8 mouse cellular contexts compared by ENCODE assay signal in the genomic region with DNA sequence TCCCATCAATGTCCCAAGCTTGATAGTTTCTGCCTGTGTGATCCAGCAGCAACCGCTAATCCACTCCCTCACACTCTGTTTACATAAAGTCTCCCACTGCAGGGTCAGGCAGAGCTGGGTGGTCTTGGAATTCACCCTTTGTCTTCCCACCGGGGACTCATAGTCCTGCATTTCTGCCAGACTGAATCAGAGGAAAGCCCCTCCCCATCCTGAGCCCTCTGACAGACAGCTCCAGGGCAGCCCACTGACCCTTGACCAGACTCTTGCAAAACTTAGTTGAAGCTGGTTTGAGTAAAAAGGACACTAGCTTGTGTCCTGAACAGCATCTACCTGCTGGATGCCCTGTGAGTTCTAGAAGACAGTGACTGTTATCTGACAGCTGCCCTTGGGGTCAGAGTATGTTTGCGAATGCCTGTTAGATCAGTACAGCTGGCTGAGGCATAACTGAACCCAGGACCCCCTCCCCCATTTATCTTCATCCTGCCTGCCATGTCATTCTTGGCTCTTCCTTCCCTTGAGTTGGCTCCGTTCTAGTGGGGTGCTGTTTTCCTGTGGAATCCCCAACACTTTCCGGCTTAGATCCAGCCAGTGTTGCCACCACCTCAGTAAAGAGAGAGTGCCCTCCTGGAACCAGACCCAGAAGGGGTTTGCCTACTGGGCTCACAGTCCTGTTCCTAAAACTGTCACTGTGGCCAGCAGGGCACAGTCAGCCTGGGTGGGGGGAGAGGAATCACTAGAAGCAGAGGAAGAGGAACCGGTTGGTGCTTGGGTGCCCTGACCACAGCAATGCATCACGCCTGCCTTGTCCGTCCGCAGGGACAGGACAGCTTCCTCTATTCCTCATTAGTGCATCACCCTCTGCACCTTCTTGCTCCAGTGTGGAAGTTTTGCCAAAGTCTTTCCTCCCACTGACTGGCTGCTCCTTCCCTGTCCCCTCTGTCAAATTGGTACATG. TPM values are rescaled to one million over a fixed set of nuclear protein-coding genes. Genes with fewer than 3 reads are reported as not detected.
A peak's percentile ranks its signal among the peaks of the same experiment; 100 is the strongest.
DNase-seq lines count a peak whose midpoint lies in the region; ATAC-seq lines count a peak whose summit lies in the region.

No protein-coding gene starts in this region.

- no peaks in the 10 kb centered on the region; the same call in 1 of the 2 replicates for H3K27me3 ChIP-seq in forebrain, embryonic 10.5 days (ENCODE audit: poor library complexity, severe bottlenecking)
- no peaks in the 10 kb centered on the region for H3K27me3 ChIP-seq in kidney, embryonic 15.5 days
- no peaks in the 10 kb centered on the region for H3K27me3 ChIP-seq in midbrain, embryonic 14.5 days (ENCODE audit: control insufficient read depth, insufficient read depth, low read length)

- DNase-seq in cerebellum, postnatal 10 days: peak; percentile 22 to 26
- no peak for DNase-seq in cerebellum, postnatal 36 days
- DNase-seq in forebrain, embryonic 10.5 days (ENCODE audit: extremely low spot score, low spot score): peak; percentile 33
- no peak for DNase-seq in midbrain, embryonic 14.5 days
- DNase-seq in right cerebral cortex, postnatal 36 days (ENCODE audit: low spot score in 2 of 2): no peak
- no peak for DNase-seq in layer of hippocampus, adult 9-10 months (ENCODE audit: low spot score)
- no peak for DNase-seq in gastrocnemius, postnatal 10 days

- peaks cover 61% of the 10 kb centered on the region for H3K36me3 ChIP-seq in forebrain, embryonic 10.5 days (replicated peaks)
- H3K36me3 ChIP-seq in kidney, embryonic 15.5 days: peaks cover 48% of the 10 kb centered on the region
- peaks cover 40% of the 10 kb centered on the region for H3K36me3 ChIP-seq in midbrain, embryonic 14.5 days (ENCODE audit: control insufficient read depth, insufficient read depth, low read length)

- H3K9ac ChIP-seq in kidney, embryonic 15.5 days: peak overlapping the region; percentile 72; the same call in 1 of the 2 replicates
- peak overlapping the region; percentile 78 for H3K9ac ChIP-seq in midbrain, embryonic 14.5 days (replicated peaks; ENCODE audit: low read length)

- 65% methylated on average over 9 of the region's 9 CpGs for WGBS in forebrain, embryonic 10.5 days
- WGBS in kidney, embryonic 15.5 days: 43% methylated on average over 9 of the region's 9 CpGs
- 47% methylated on average over 9 of the region's 9 CpGs for WGBS in midbrain, embryonic 14.5 days

- H3K4me1 ChIP-seq in forebrain, embryonic 10.5 days: peaks cover 46% of the 10 kb centered on the region
- H3K4me1 ChIP-seq in kidney, embryonic 15.5 days: peaks cover 43% of the 10 kb centered on the region
- peaks cover 32% of the 10 kb centered on the region for H3K4me1 ChIP-seq in midbrain, embryonic 14.5 days (ENCODE audit: control insufficient read depth, insufficient read depth, low read length)

- peak overlapping the region; percentile 97 for H3K27ac ChIP-seq in forebrain, embryonic 10.5 days
- no peak overlapping the region for H3K27ac ChIP-seq in kidney, embryonic 15.5 days
- no peak overlapping the region for H3K27ac ChIP-seq in midbrain, embryonic 14.5 days (replicated peaks; ENCODE audit: low read depth, low read length)

- ATAC-seq in kidney, embryonic 15.5 days (replicated peaks; ENCODE audit: low FRiP score): no peak
- no peak for ATAC-seq in midbrain, embryonic 14.5 days (ENCODE audit: low FRiP score, low TSS enrichment)

- no peaks in the 10 kb centered on the region for H3K9me3 ChIP-seq in forebrain, embryonic 10.5 days
- H3K9me3 ChIP-seq in kidney, embryonic 15.5 days (replicated peaks): no peaks in the 10 kb centered on the region
- no peaks in the 10 kb centered on the region for H3K9me3 ChIP-seq in midbrain, embryonic 14.5 days (ENCODE audit: control insufficient read depth, low read length)

- peak overlapping the region; percentile 96 for H3K4me2 ChIP-seq in kidney, embryonic 15.5 days
- peak overlapping the region; percentile 89 for H3K4me2 ChIP-seq in midbrain, embryonic 14.5 days (ENCODE audit: low read length)

- peak overlapping the region; percentile 97 for H3K4me3 ChIP-seq in forebrain, embryonic 10.5 days
- peak overlapping the region; percentile 91 for H3K4me3 ChIP-seq in kidney, embryonic 15.5 days (replicated peaks)
- H3K4me3 ChIP-seq in midbrain, embryonic 14.5 days (replicated peaks; ENCODE audit: low read depth, low read length): peak overlapping the region; percentile 90

RNA-seq across cellular contexts. Expression of a gene that starts 2.3 kb away (rescaled TPM):
- polyA plus RNA-seq in forebrain, embryonic 10.5 days (2016; fragmentation: Nextera tagmentation; extraction: Ambion mirVana): 10.5 and 11.7 TPM in 2 replicates
- polyA plus RNA-seq in kidney, embryonic 15.5 days (2015; fragmentation: Nextera tagmentation; extraction: Ambion mirVana): 4.6 and 4.8 TPM in 2 replicates
- polyA plus RNA-seq in midbrain, embryonic 14.5 days (2014; fragmentation: Nextera tagmentation; extraction: Ambion mirVana): 18.2 and 20.9 TPM in 2 replicates
- total RNA-seq in gastrocnemius, postnatal 10 days (2021): 10 to 100 TPM; 15.1 to 16.9 TPM

RNA-seq across cellular contexts. Expression of a gene that starts 53.9 kb away (rescaled TPM):
- polyA plus RNA-seq in forebrain, embryonic 10.5 days (2016; fragmentation: Nextera tagmentation; extraction: Ambion mirVana): 0.36 TPM in 1 of 2 replicates, not detected in the other
- polyA plus RNA-seq in kidney, embryonic 15.5 days (2015; fragmentation: Nextera tagmentation; extraction: Ambion mirVana): not detected in 2 replicates
- not detected in 2 replicates for polyA plus RNA-seq in midbrain, embryonic 14.5 days (2014; fragmentation: Nextera tagmentation; extraction: Ambion mirVana)
- not detected for total RNA-seq in gastrocnemius, postnatal 10 days (2021)

RNA-seq across cellular contexts. Expression of a gene that starts 59.1 kb away (rescaled TPM):
- polyA plus RNA-seq in forebrain, embryonic 10.5 days (2016; fragmentation: Nextera tagmentation; extraction: Ambion mirVana): not detected in 2 replicates
- 5.8 and 6.0 TPM in 2 replicates for polyA plus RNA-seq in kidney, embryonic 15.5 days (2015; fragmentation: Nextera tagmentation; extraction: Ambion mirVana)
- 3.3 and 3.5 TPM in 2 replicates for polyA plus RNA-seq in midbrain, embryonic 14.5 days (2014; fragmentation: Nextera tagmentation; extraction: Ambion mirVana)
- total RNA-seq in gastrocnemius, postnatal 10 days (2021): under 1 TPM; 0.16 to 0.26 TPM

Comparison
In these comparisons a context has a peak if more than half of its experiments do, and no peak if none do; other contexts are left out.
1. DNase-seq: peak in cerebellum, postnatal 10 days (2 of 2) and forebrain, embryonic 10.5 days (single experiment); none in cerebellum, postnatal 36 days (0 of 2), midbrain, embryonic 14.5 days (single experiment), right cerebral cortex, postnatal 36 days (0 of 2), layer of hippocampus, adult 9-10 months (single experiment) and gastrocnemius, postnatal 10 days (single experiment).
2. Peak in every context shown above with its lines, with median percentiles within 50 percentile points of each other: H3K4me3 ChIP-seq.